Mouse (Mus musculus): ENCODE results near the gene Nup43.

The Nup43 gene

GRCm38 (mm10) chr10:7682249-7682648 is 14.9 kb downstream of the Nup43 start:
- no peak for DNase-seq (ENCODE audit: extremely low spot score)

- no peak for DNase-seq (ENCODE audit: extremely low spot score)
Observed at GRCm38 (mm10) chr10:7686902-7687301, 19.6 kb downstream of the Nup43 start.

- no peak for DNase-seq (ENCODE audit: extremely low spot score)
Observed at GRCm38 (mm10) chr10:7695286-7695685, 28.0 kb downstream of the Nup43 start.

- DNase-seq (ENCODE audit: extremely low spot score) = no peak
Observed at GRCm38 (mm10) chr10:7700120-7700519, 32.8 kb downstream of the Nup43 start.

GRCm38 (mm10) chr10:7702586-7702985 is 35.3 kb downstream of the Nup43 start:
- no peak for DNase-seq (ENCODE audit: extremely low spot score)

GRCm38 (mm10) chr10:7710121-7710520 is 42.8 kb downstream of the Nup43 start:
- no peak for DNase-seq (ENCODE audit: extremely low spot score)

GRCm38 (mm10) chr10:7712506-7712905 is 45.2 kb downstream of the Nup43 start:
- DNase-seq (ENCODE audit: extremely low spot score) = no peak

GRCm38 (mm10) chr10:7715056-7715455 is 47.8 kb downstream of the Nup43 start:
- DNase-seq (ENCODE audit: extremely low spot score) = no peak

GRCm38 (mm10) chr10:7725751-7726500 is 58.6 kb downstream of the Nup43 start, which contains the start of gene Katna1:
Katna1 (plus strand) TSS chr10:7726000.
- peak; percentile 95 for DNase-seq (ENCODE audit: extremely low spot score)

- DNase-seq (ENCODE audit: extremely low spot score) = no peak
Observed at GRCm38 (mm10) chr10:7726501-7726812, 59.2 kb downstream of the Nup43 start.

GRCm38 (mm10) chr10:7727011-7727410 is 59.7 kb downstream of the Nup43 start:
- DNase-seq (ENCODE audit: extremely low spot score) = no peak
